Comparison of ENCODE assay signal across 11 mouse cellular contexts in genomic region chr11:11828761-11829160, GRCm38 (mm10). TPM values are rescaled to one million over a fixed set of nuclear protein-coding genes. Genes with fewer than 3 reads are reported as not detected.
DNase-seq lines count a peak whose midpoint lies in the region; ATAC-seq and TF ChIP-seq lines count a peak whose summit lies in the region.
"Had no signal": no experiment of that assay in that cellular context is flagged by ENCODE, and none has a peak within 500 bp of the region (broad histone marks: within the 10 kb centered on the region; RNA-seq: fewer than 3 reads in every experiment).

No protein-coding gene starts in this region.

- H3K4me1 ChIP-seq in heart, embryonic 13.5 days: peaks cover 93% of the 10 kb centered on the region
- H3K4me1 ChIP-seq in lung, postnatal 0 days (ENCODE audit: insufficient read depth, low read depth, low read length): peaks cover 22% of the 10 kb centered on the region; the same call in 1 of the 2 replicates
- H3K4me1 ChIP-seq in embryonic fibroblast, embryonic 13.5 days (ENCODE audit: control insufficient read depth, insufficient read depth, low read length): peaks cover 18% of the 10 kb centered on the region
- peaks cover 58% of the 10 kb centered on the region for H3K4me1 ChIP-seq in stomach, embryonic 14.5 days (ENCODE audit: control insufficient read depth, insufficient read depth, low read length)

- H3K4me3 ChIP-seq in heart, embryonic 13.5 days: no peak overlapping the region
- no peak overlapping the region for H3K4me3 ChIP-seq in lung, postnatal 0 days (ENCODE audit: low read depth, low read length)
- no peak overlapping the region for H3K4me3 ChIP-seq in embryonic fibroblast, embryonic 13.5 days (ENCODE audit: insufficient read depth, low read length)
- H3K4me3 ChIP-seq in stomach, embryonic 14.5 days (ENCODE audit: low read depth, low read length): no peak overlapping the region

- peak overlapping the region; percentile 32 for H3K4me2 ChIP-seq in heart, embryonic 13.5 days
- peak overlapping the region; percentile 23 for H3K4me2 ChIP-seq in lung, postnatal 0 days (replicated peaks; ENCODE audit: low read depth, low read length)
- peak overlapping the region; percentile 19; the same call in 1 of the 2 replicates for H3K4me2 ChIP-seq in stomach, embryonic 14.5 days (replicated peaks; ENCODE audit: low read depth, low read length)

- no peak for TF ChIP-seq EP300 in lung, postnatal 0 days (IDR thresholded peaks at IDR 0.05)

- peak overlapping the region; percentile 73 for H3K9ac ChIP-seq in heart, embryonic 13.5 days
- no peak overlapping the region for H3K9ac ChIP-seq in lung, postnatal 0 days (replicated peaks; ENCODE audit: low read depth)
- H3K9ac ChIP-seq in stomach, embryonic 14.5 days (replicated peaks; ENCODE audit: low read depth, low read length): no peak overlapping the region

- no peaks in the 10 kb centered on the region for H3K27me3 ChIP-seq in heart, embryonic 13.5 days (replicated peaks)
- H3K27me3 ChIP-seq in lung, postnatal 0 days (replicated peaks; ENCODE audit: insufficient read depth, low read length): no peaks in the 10 kb centered on the region
- H3K27me3 ChIP-seq in stomach, embryonic 14.5 days (ENCODE audit: control insufficient read depth, insufficient read depth, low read length): no peaks in the 10 kb centered on the region

- 13% methylated on average over 6 of the region's 6 CpGs for WGBS in heart, embryonic 13.5 days
- 29% methylated on average over 6 of the region's 6 CpGs for WGBS in lung, postnatal 0 days
- 16% methylated on average over 6 of the region's 6 CpGs for WGBS in stomach, embryonic 14.5 days

- no peak for DNase-seq in heart, postnatal 25 days (ENCODE audit: low spot score)
- peak; percentile 39 for DNase-seq in lung, postnatal 0 days (ENCODE audit: low spot score)
- no peak for DNase-seq in lung, postnatal 25 days (ENCODE audit: low spot score)
- DNase-seq in spleen, postnatal 4 days (ENCODE audit: low spot score in 2 of 2): no peak
- DNase-seq in left cerebral cortex, postnatal 14 days (ENCODE audit: low spot score in 2 of 2): no peak
- DNase-seq: cerebellum, adult 18-20 months; thymus, adult 2 months had no signal

- H3K27ac ChIP-seq in heart, embryonic 13.5 days (replicated peaks): peak overlapping the region; percentile 95
- peak overlapping the region; percentile 27 for H3K27ac ChIP-seq in lung, postnatal 0 days (ENCODE audit: low read length)
- H3K27ac ChIP-seq in embryonic fibroblast, embryonic 13.5 days (ENCODE audit: insufficient read depth, low read length): peak overlapping the region; percentile 15
- peak overlapping the region; percentile 92 for H3K27ac ChIP-seq in stomach, embryonic 14.5 days (ENCODE audit: low read length)
- H3K27ac ChIP-seq: macrophage had no signal

- TF ChIP-seq CTCF in lung, postnatal 0 days (IDR thresholded peaks at IDR 0.05): no peak
- TF ChIP-seq CTCF in embryonic fibroblast, embryonic 13.5 days (IDR thresholded peaks at IDR 0.05; ENCODE audit: borderline replicate concordance, insufficient read depth, low read length): no peak

- H3K36me3 ChIP-seq in heart, embryonic 13.5 days: no peaks in the 10 kb centered on the region
- no peaks in the 10 kb centered on the region for H3K36me3 ChIP-seq in lung, postnatal 0 days (ENCODE audit: insufficient read depth, low read length)
- no peaks in the 10 kb centered on the region for H3K36me3 ChIP-seq in stomach, embryonic 14.5 days (ENCODE audit: control insufficient read depth, insufficient read depth, low read length)

- H3K9me3 ChIP-seq in heart, embryonic 13.5 days: no peaks in the 10 kb centered on the region
- H3K9me3 ChIP-seq in lung, postnatal 0 days (ENCODE audit: low read length): no peaks in the 10 kb centered on the region
- H3K9me3 ChIP-seq in stomach, embryonic 14.5 days (ENCODE audit: control insufficient read depth, low read depth, low read length): no peaks in the 10 kb centered on the region

- intact Hi-C loops in heart, postnatal 25 days (cut with DNase I): no loop called here
- intact Hi-C loops in left cerebral cortex, postnatal 14 days (cut with DNase I): no loop called here

- TF ChIP-seq POLR2A in embryonic fibroblast, embryonic 13.5 days (IDR thresholded peaks at IDR 0.05; ENCODE audit: low read depth, low read length): no peak

- ATAC-seq in heart, embryonic 13.5 days (ENCODE audit: extremely low read depth, insufficient number of reproducible peaks, low FRiP score, low TSS enrichment): no peak
- peak; percentile 31; the same call in 1 of the 2 replicates for ATAC-seq in lung, postnatal 0 days
- peak; percentile 54; the same call in 1 of the 2 replicates for ATAC-seq in stomach, embryonic 14.5 days (ENCODE audit: insufficient number of reproducible peaks, insufficient read depth, low FRiP score, low read depth)

RNA-seq across cellular contexts. Expression of gene Fignl1, which starts 20.0 kb away (rescaled TPM):
- 52.9 and 58.7 TPM in 2 replicates for polyA plus RNA-seq in heart, embryonic 13.5 days (2015; fragmentation: Nextera tagmentation; extraction: Ambion mirVana)
- total RNA-seq in heart, postnatal 25 days (2021): under 1 TPM; 0.59 to 0.60 TPM
- 4.2 and 5.6 TPM in 2 replicates for polyA plus RNA-seq in lung, postnatal 0 days (2015; fragmentation: Nextera tagmentation; extraction: Ambion mirVana)
- 17.5 and 24.4 TPM in 2 replicates for polyA plus RNA-seq in embryonic fibroblast, embryonic 13.5 days (2011; ENCODE audit: insufficient read length, low read depth, missing spikeins)
- 52.6 and 56.5 TPM in 2 replicates for polyA plus RNA-seq in stomach, embryonic 14.5 days (2014; fragmentation: Nextera tagmentation; extraction: Ambion mirVana)
- under 1 TPM; 0.70 to 0.81 TPM for total RNA-seq in left cerebral cortex, postnatal 14 days (2021)

Comparison
In these comparisons a context has a peak if more than half of its experiments do, and no peak if none do; other contexts are left out.
1. H3K27ac ChIP-seq: peak in every context shown above with its lines; median percentile 95 in heart, embryonic 13.5 days; 92 in stomach, embryonic 14.5 days; 27 in lung, postnatal 0 days; 15 in embryonic fibroblast, embryonic 13.5 days.